Mouse (Mus musculus): ENCODE results near the gene Itpkb. TPM values are rescaled to one million over a fixed set of nuclear protein-coding genes. Genes with fewer than 3 reads are reported as not detected.
A peak's percentile ranks its signal among the peaks of the same experiment; 100 is the strongest.

The Itpkb gene
- total and polyA plus RNA-seq, 2 experiments from 2014 or later, result 5.1 to 24.9 TPM

DNA sequence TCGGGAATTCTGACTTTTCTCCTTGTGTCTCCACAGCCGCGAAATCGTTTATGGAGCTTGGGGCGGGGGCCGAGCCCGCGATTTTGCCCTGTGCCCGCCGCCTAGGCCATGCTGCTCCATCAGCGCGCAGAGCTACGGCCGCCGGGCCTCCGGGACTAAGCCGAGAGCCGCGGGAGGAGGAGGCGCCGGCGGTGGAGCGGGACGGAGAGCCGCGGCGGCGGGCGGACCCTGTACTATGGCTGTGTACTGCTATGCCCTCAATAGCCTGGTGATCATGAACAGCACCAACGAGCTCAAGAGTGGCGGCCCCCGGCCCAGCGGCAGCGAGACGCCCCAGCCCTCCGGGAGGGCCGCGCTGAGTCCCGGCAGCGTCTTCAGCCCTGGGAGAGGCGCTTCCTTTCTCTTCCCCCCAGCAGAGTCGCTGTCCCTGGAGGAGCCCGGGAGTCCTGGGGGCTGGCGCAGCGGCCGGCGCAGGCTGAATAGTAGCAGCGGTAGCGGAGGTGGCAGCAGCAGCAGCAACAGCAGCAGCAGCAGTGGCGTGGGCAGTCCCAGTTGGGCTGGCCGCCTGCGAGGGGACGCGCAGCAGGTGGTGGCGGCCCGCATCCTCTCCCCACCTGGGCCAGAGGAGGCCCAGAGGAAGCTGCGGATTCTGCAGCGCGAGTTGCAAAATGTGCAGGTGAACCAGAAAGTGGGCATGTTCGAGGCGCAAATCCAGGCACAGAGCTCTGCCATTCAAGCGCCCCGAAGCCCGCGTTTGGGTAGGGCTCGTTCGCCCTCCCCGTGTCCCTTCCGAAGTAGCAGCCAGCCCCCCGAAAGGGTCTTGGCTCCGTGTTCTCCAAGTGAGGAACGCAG, 2.0 kb downstream of the Itpkb start:
- peaks cover 35% of the 10 kb centered on the region for H3K4me1 ChIP-seq (ENCODE audit: control insufficient read depth, insufficient read depth)
- ATAC-seq (ENCODE audit: insufficient read depth, low read depth) (peak; percentile 12; the same call in 1 of the 2 replicates), DNase-seq (ENCODE audit: low spot score) (no peak)
- 4% methylated on average over 66 of the region's 72 CpGs for WGBS
- 0 out of 2 replicates have a peak, but pooled peaks cover 10% of the 10 kb centered on the region for H3K27me3 ChIP-seq (ENCODE audit: control insufficient read depth, insufficient read depth, low read length)
- H3K4me2 ChIP-seq (ENCODE audit: low read depth, low read length), result peak overlapping the region; percentile 89
- TF ChIP-seq EP300 (IDR thresholded peaks at IDR 0.05; ENCODE audit: low read depth) (no peak), CTCF (IDR thresholded peaks at IDR 0.05; ENCODE audit: low read depth) (no peak)
- peak overlapping the region; percentile 86 for H3K9ac ChIP-seq (replicated peaks; ENCODE audit: low read depth, low read length)
- H3K9me3 ChIP-seq (replicated peaks; ENCODE audit: control insufficient read depth, low read length), result no peaks in the 10 kb centered on the region
- peak overlapping the region; percentile 90 for H3K27ac ChIP-seq (ENCODE audit: low read depth)
- H3K4me3 ChIP-seq (ENCODE audit: low read depth, low read length), result peak overlapping the region; percentile 74
- H3K36me3 ChIP-seq (replicated peaks; ENCODE audit: control insufficient read depth, insufficient read depth, low read length), result peaks cover 26% of the 10 kb centered on the region

DNA sequence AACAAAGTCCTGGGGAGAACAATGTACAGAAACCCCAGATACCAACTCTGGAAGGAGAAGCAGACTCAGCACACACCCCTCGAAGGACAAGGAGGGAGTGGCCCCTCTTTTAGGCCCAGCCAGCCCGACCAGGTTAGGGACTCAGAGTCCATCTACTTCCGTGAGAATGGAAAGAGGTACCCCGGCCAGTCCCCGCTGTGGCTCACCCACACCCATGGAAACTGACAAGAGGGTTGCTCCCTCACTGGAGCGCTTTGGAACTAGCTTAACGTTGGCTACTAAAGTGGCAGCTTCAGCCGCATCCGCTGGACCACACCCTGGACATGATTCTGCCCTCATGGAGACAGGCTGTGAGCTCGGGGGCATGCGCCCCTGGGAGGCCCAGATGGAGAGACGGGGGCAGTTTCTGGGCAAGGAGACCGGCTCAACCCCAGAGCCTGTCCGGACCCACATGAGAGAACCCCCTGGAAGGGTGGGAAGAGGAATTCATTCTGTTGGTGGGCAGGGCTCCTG, 2.7 kb downstream of the Itpkb start:
- Histone ChIP-seq H3K27me3 (ENCODE audit: control insufficient read depth, insufficient read depth, low read length) (0 out of 2 replicates have a peak, but pooled peaks cover 10% of the 10 kb centered on the region), H3K27ac (ENCODE audit: low read depth) (no peak overlapping the region), H3K4me2 (ENCODE audit: low read depth, low read length) (peak overlapping the region; percentile 89), H3K4me1 (ENCODE audit: control insufficient read depth, insufficient read depth) (peaks cover 35% of the 10 kb centered on the region), H3K9me3 (replicated peaks; ENCODE audit: control insufficient read depth, low read length) (no peaks in the 10 kb centered on the region), H3K36me3 (replicated peaks; ENCODE audit: control insufficient read depth, insufficient read depth, low read length) (peaks cover 31% of the 10 kb centered on the region), H3K9ac (replicated peaks; ENCODE audit: low read depth, low read length) (peak overlapping the region; percentile 86; the same call in 1 of the 2 replicates), H3K4me3 (ENCODE audit: low read depth, low read length) (peak overlapping the region; percentile 74)
- WGBS, result 52% methylated on average over 14 of the region's 14 CpGs
- DNase-seq (ENCODE audit: low spot score) (no peak), ATAC-seq (ENCODE audit: insufficient read depth, low read depth) (no peak)
- TF ChIP-seq CTCF (IDR thresholded peaks at IDR 0.05; ENCODE audit: low read depth) (no peak), EP300 (IDR thresholded peaks at IDR 0.05; ENCODE audit: low read depth) (no peak)

DNA sequence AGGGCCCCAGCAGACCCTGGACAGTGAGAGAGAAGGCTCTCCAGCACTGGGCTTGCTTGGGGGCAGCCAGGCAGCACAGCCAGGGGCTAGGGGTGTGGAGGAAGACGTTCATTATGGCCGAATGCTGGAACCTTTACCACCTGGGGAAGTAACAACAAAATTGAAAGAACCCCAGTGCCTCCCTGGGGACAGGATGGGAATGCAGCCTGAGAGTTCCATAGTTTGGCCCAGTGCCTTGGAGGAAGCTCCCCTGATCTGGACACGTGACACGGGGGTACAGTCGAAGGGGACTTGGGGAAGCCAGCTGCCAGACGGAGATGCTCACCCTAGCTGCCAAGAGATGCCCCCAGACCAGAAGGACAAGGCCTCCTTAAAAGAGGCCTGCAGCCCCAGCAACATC, 3.3 kb downstream of the Itpkb start:
- Histone ChIP-seq H3K4me1 (ENCODE audit: control insufficient read depth, insufficient read depth) (peaks cover 34% of the 10 kb centered on the region), H3K9ac (replicated peaks; ENCODE audit: low read depth, low read length) (peak overlapping the region; percentile 46; the same call in 1 of the 2 replicates), H3K27ac (ENCODE audit: low read depth) (no peak overlapping the region), H3K27me3 (ENCODE audit: control insufficient read depth, insufficient read depth, low read length) (0 out of 2 replicates have a peak, but pooled peaks cover 10% of the 10 kb centered on the region), H3K4me2 (ENCODE audit: low read depth, low read length) (peak overlapping the region; percentile 89), H3K36me3 (replicated peaks; ENCODE audit: control insufficient read depth, insufficient read depth, low read length) (peaks cover 33% of the 10 kb centered on the region), H3K9me3 (replicated peaks; ENCODE audit: control insufficient read depth, low read length) (no peaks in the 10 kb centered on the region), H3K4me3 (ENCODE audit: low read depth, low read length) (peak overlapping the region; percentile 74)
- 38% methylated on average over 6 of the region's 6 CpGs for WGBS
- no peak for TF ChIP-seq EP300 (IDR thresholded peaks at IDR 0.05; ENCODE audit: low read depth)
- no peak for TF ChIP-seq CTCF (IDR thresholded peaks at IDR 0.05; ENCODE audit: low read depth)
- no peak for ATAC-seq (ENCODE audit: insufficient read depth, low read depth)
- DNase-seq (ENCODE audit: low spot score), result no peak

DNA sequence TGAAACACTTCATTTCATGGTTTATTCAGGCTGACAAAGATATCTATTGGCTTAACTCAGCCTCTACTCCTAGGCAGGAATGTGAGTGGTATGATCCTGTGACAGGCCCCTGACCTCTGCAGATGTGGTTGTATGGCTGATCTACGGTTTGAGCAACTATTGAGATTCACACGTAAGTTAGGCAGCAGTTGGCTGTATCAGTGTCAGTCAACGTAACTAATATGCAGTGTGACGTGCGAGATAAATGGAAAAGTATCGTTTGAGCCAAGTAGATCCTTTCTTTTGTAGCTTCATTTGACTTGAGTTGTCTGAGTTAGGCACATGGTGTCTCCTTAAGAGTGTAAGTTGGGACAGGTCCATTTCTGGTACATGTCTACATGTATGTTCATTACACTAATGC, 4.3 kb downstream of the Itpkb start:
- DNase-seq (ENCODE audit: low spot score) (no peak), ATAC-seq (ENCODE audit: insufficient read depth, low read depth) (no peak)
- TF ChIP-seq EP300 (IDR thresholded peaks at IDR 0.05; ENCODE audit: low read depth) (no peak), CTCF (IDR thresholded peaks at IDR 0.05; ENCODE audit: low read depth) (no peak)
- H3K27ac ChIP-seq (ENCODE audit: low read depth), result no peak overlapping the region
- no peaks in the 10 kb centered on the region for H3K9me3 ChIP-seq (replicated peaks; ENCODE audit: control insufficient read depth, low read length)
- H3K27me3 ChIP-seq (ENCODE audit: control insufficient read depth, insufficient read depth, low read length), result 0 out of 2 replicates have a peak, but pooled peaks cover 10% of the 10 kb centered on the region
- peak overlapping the region; percentile 89 for H3K4me2 ChIP-seq (ENCODE audit: low read depth, low read length)
- peaks cover 33% of the 10 kb centered on the region for H3K36me3 ChIP-seq (replicated peaks; ENCODE audit: control insufficient read depth, insufficient read depth, low read length)
- peaks cover 26% of the 10 kb centered on the region for H3K4me1 ChIP-seq (ENCODE audit: control insufficient read depth, insufficient read depth)
- H3K9ac ChIP-seq (replicated peaks; ENCODE audit: low read depth, low read length), result no peak overlapping the region
- WGBS, result 59% methylated on average over 6 of the region's 6 CpGs
- peak overlapping the region; percentile 74 for H3K4me3 ChIP-seq (ENCODE audit: low read depth, low read length)

DNA sequence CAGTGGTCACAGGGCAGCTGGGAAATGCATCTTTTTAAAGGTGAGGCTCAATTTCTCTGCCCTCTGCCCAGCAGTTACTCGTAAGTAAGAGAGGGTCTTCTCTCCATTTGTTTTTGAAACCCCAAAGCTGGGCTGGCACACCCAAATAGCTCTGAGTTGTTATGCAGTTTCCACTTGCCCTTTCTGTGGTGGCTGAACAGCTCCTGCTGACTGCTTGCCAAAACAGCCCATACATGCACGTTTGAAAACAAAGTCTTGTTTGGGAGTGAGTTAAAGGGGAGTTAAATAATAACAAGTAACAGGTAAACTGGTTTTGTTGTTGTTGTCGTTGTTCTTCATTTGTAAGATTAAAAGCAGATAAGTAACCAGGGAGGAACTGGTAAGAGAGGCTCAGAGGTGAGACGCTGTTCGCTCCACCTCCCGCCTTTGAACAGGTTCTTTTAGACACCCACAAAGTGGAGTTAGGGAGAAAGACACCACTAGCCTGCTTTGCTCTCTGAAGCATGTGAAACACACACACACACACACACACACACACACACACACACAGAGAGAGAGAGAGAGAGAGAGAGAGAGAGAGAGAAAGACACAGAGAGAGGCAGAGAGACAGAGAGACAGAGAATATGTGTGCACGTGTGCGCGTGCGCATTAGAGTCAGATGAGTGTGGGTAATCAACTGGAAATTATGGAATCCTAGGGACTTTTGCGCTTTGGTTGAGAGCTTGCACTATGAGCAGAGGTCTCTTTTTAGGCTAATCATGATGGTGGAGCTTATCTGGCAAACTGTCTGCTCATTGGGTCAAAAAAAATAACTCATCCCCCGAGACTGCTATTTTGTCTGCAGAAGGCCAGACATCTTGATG, 5.5 kb downstream of the Itpkb start:
- TF ChIP-seq EP300 (IDR thresholded peaks at IDR 0.05; ENCODE audit: low read depth), result no peak
- no peak for TF ChIP-seq CTCF (IDR thresholded peaks at IDR 0.05; ENCODE audit: low read depth)
- peak overlapping the region; percentile 74 for H3K4me3 ChIP-seq (ENCODE audit: low read depth, low read length)
- no peaks in the 10 kb centered on the region for H3K9me3 ChIP-seq (replicated peaks; ENCODE audit: control insufficient read depth, low read length)
- H3K9ac ChIP-seq (replicated peaks; ENCODE audit: low read depth, low read length), result no peak overlapping the region
- H3K36me3 ChIP-seq (replicated peaks; ENCODE audit: control insufficient read depth, insufficient read depth, low read length), result peaks cover 33% of the 10 kb centered on the region
- ATAC-seq (ENCODE audit: insufficient read depth, low read depth), result no peak
- WGBS, result 66% methylated on average over 12 of the region's 12 CpGs
- DNase-seq (ENCODE audit: low spot score), result no peak
- peaks cover 22% of the 10 kb centered on the region for H3K4me1 ChIP-seq (ENCODE audit: control insufficient read depth, insufficient read depth)
- no peak overlapping the region for H3K27ac ChIP-seq (ENCODE audit: low read depth)
- 0 out of 2 replicates have a peak, but pooled peaks cover 10% of the 10 kb centered on the region for H3K27me3 ChIP-seq (ENCODE audit: control insufficient read depth, insufficient read depth, low read length)
- H3K4me2 ChIP-seq (ENCODE audit: low read depth, low read length), result peak overlapping the region; percentile 89
